Mouse (Mus musculus) frontal cortex, postnatal 25 days (tissue): ENCODE results near the gene Fos.

Experiments used
- DNase-seq, 2 experiments: peaks; one replicate each; pipeline ENCODE4 v3.0.0; 2022; ENCODE audit warnings: low spot score in 2 of 2

The Fos gene

GRCm38 (mm10) chr12:85461913-85462663 lies 11.6 kb upstream of the Fos start:
- no peak for DNase-seq

GRCm38 (mm10) chr12:85462802-85463201 lies 10.9 kb upstream of the Fos start:
- DNase-seq = no peak

GRCm38 (mm10) chr12:85464431-85464830 lies 9.3 kb upstream of the Fos start:
- DNase-seq = no peak

- no peak for DNase-seq
Observed at GRCm38 (mm10) chr12:85464902-85465301, 8.8 kb upstream of the Fos start.

GRCm38 (mm10) chr12:85467854-85468253 lies 5.8 kb upstream of the Fos start:
- DNase-seq = peak in 1 of 2 experiments; percentile 34

GRCm38 (mm10) chr12:85468666-85469065 lies 5.0 kb upstream of the Fos start:
- no peak for DNase-seq

GRCm38 (mm10) chr12:85471920-85472655 lies 1.6 kb upstream of the Fos start:
- peak in 1 of 2 experiments; percentile 38 for DNase-seq

- no peak for DNase-seq
Observed at GRCm38 (mm10) chr12:85472656-85473410, 857 bp upstream of the Fos start.

GRCm38 (mm10) chr12:85474298-85475231 lies 875 bp downstream of the Fos start:
- DNase-seq = peak in 1 of 2 experiments; percentile 52

GRCm38 (mm10) chr12:85475232-85475919 lies 1.7 kb downstream of the Fos start:
- DNase-seq = no peak

- no peak for DNase-seq
Observed at GRCm38 (mm10) chr12:85475920-85476828, 2.5 kb downstream of the Fos start.

GRCm38 (mm10) chr12:85477219-85477618 lies 3.5 kb downstream of the Fos start:
- DNase-seq = no peak

GRCm38 (mm10) chr12:85477804-85478203 lies 4.1 kb downstream of the Fos start:
- DNase-seq = no peak

- no peak for DNase-seq
Observed at GRCm38 (mm10) chr12:85478696-85479095, 5.0 kb downstream of the Fos start.

GRCm38 (mm10) chr12:85479190-85479589 lies 5.5 kb downstream of the Fos start:
- DNase-seq = no peak

GRCm38 (mm10) chr12:85483155-85483554 lies 9.5 kb downstream of the Fos start:
- DNase-seq = no peak

- no peak for DNase-seq
Observed at GRCm38 (mm10) chr12:85484655-85485054, 11.0 kb downstream of the Fos start.

- peak; percentile 80 to 91 for DNase-seq
Observed at GRCm38 (mm10) chr12:85485890-85486765, 12.4 kb downstream of the Fos start.

GRCm38 (mm10) chr12:85486766-85487069 lies 13.0 kb downstream of the Fos start:
- no peak for DNase-seq
